Mouse (Mus musculus): ENCODE results near the gene Pwp2.
"Not testable (repeated sequence)": the region's sequence is repeated elsewhere in the genome, so short reads cannot be mapped to it uniquely, and the experiment has no call there.

Gene Pwp2

GRCm38 (mm10) chr10:78140251-78140600 lies 44.7 kb downstream of the Pwp2 start:
- no peak for DNase-seq (ENCODE audit: low spot score)

- no peak for DNase-seq (ENCODE audit: low spot score)
Measured at GRCm38 (mm10) chr10:78139572-78140250, 45.2 kb downstream of the Pwp2 start.

GRCm38 (mm10) chr10:78138812-78139523 lies 46.0 kb downstream of the Pwp2 start:
- peak; percentile 32 for DNase-seq (ENCODE audit: low spot score)

- DNase-seq (ENCODE audit: low spot score): no peak
Measured at GRCm38 (mm10) chr10:78137191-78137590, 47.8 kb downstream of the Pwp2 start.

GRCm38 (mm10) chr10:78135947-78136346 lies 49.0 kb downstream of the Pwp2 start:
- no peak for DNase-seq (ENCODE audit: low spot score)

GRCm38 (mm10) chr10:78134975-78135798 lies 49.8 kb downstream of the Pwp2 start:
- DNase-seq (ENCODE audit: low spot score): no peak

GRCm38 (mm10) chr10:78134400-78134799 lies 50.5 kb downstream of the Pwp2 start:
- DNase-seq (ENCODE audit: low spot score): no peak

- no peak for DNase-seq (ENCODE audit: low spot score)
Measured at GRCm38 (mm10) chr10:78129998-78130397, 55.0 kb downstream of the Pwp2 start.

GRCm38 (mm10) chr10:78129423-78129822 lies 55.5 kb downstream of the Pwp2 start:
- no peak for DNase-seq (ENCODE audit: low spot score)

GRCm38 (mm10) chr10:78128647-78129046 lies 56.3 kb downstream of the Pwp2 start:
- no peak for DNase-seq (ENCODE audit: low spot score)

GRCm38 (mm10) chr10:78127931-78128330 lies 57.0 kb downstream of the Pwp2 start:
- no peak for DNase-seq (ENCODE audit: low spot score)

GRCm38 (mm10) chr10:78127046-78127870 lies 57.7 kb downstream of the Pwp2 start:
- no peak for DNase-seq (ENCODE audit: low spot score)

- no peak for DNase-seq (ENCODE audit: low spot score)
Measured at GRCm38 (mm10) chr10:78126311-78126710, 58.6 kb downstream of the Pwp2 start.

GRCm38 (mm10) chr10:78125061-78125460 lies 59.9 kb downstream of the Pwp2 start:
- DNase-seq (ENCODE audit: low spot score): not testable (repeated sequence)

GRCm38 (mm10) chr10:78124137-78124536 lies 60.8 kb downstream of the Pwp2 start:
- not testable (repeated sequence) for DNase-seq (ENCODE audit: low spot score)
